Mouse (Mus musculus) mouse embryonic stem cell (cell line): ENCODE data around the gene Fhit.

Experiments used
- in situ Hi-C, 2 experiments: fragments of 300-500 bp; cut with MboI; formaldehyde crosslinking; loops; 1 replicate in 1 of 2; 3 replicates in 1 of 2; pipeline ENCODE4 v1.14.3; 2019 to 2020; ENCODE audit warnings: low sequenced_read_pairs in 2 of 2, low pct_unique_long_range_greater_than_20kb in 1 of 2, mixed read lengths in 1 of 2; ENCODE audit not compliant: unreplicated experiment in 1 of 2

The Fhit gene

DNA sequence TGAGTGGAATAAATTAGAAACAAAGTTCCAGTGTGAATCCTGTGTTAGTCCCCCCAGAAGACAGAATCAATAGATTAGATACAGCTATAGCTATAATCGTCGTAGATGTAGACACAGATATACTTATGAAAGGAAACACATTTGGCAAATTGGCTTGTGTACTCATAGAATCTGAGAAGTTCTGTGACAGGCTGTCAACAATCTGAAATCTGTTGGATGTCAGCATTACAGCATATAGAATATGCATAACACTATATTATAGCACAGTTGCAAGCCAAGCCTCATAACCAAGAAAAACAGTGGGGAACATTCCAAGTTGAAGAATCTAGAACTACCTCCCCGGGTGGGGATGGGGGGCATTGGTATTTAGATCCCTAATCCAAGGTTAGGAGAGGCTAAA, 1635.7 kb downstream of the Fhit start:
- in situ Hi-C loops = no loop called here

DNA sequence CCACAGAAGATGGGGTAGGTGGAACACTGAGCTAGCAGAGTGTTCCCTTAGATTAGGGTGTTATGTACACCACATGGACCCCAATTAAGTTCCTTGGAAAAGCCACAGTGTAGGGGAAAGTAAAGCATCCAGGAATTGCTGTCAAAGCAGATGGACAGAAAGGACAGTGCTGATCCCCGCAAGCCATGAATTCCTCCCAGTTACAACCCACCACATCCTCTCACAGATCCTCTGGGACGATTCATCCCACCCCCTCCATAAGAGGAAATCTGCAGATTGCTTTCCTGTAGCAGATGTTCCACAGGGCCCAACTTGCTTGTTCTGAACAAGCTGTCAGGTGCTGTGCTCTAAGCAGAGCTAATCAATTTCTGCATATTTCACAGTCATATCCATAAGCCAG, 1644.2 kb downstream of the Fhit start:
- in situ Hi-C loops = no loop called here

DNA sequence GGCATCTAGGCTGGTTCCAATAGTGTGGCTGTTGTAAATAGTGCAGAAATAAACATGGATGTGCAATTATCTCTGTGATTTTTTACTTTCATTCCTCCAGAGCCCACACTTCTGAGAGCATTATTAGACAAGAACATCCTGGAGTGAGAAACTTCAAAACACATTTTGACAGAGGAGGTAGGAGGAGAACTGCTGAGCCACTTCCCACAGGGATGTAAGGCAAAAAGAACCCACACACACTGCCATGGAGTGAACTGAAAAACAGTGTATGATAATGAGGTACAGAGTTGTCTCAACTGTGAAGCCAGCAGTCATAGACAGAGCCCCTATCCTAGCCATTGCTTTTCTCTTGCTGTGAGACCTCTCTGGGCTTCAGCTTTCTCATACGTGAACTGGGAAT, 1652.2 kb downstream of the Fhit start:
- in situ Hi-C loops = no loop called here
